Mouse (Mus musculus): ENCODE measurements at regions not wholly inside any gene's neighbourhood (a gene's known extent, or its start where the extent isn't known, plus 50 kb on each side); places are given as distances from the start of the nearest gene placed in this dataset.

DNA sequence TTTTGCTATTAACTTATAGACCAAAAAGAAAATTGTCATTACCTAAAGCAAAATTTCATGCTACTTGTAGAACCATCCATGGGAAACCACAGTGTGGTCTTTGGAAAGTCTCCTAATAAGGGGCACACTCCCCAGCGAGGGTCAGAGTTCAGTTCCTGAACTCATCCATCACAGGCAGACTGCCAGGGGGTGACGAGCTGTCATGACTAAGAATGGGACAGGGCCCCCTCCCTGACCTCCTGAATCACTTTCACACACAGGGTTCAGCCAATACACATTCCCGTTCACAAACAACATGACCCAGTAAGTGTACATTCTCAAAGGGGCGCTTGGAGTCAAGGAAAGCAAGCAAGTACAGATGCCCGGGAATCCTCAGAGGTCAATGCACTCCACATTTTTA is 437.5 kb upstream of the Adgrl4 start:
- TF ChIP-seq GATA1 (IDR thresholded peaks at IDR 0.05; ENCODE audit: borderline replicate concordance, low read length) (no peak), FLI1 (IDR thresholded peaks at IDR 0.05; ENCODE audit: low read length) (no peak)

Measured in megakaryocyte, embryonic 14.5 days (primary cell).